Comparison of ENCODE assay signal across 22 mouse cellular contexts in genomic region chr2:74847516-74847915, GRCm38 (mm10). TPM values are rescaled to one million over a fixed set of nuclear protein-coding genes. Genes with fewer than 3 reads are reported as not detected.
DNase-seq lines count a peak whose midpoint lies in the region; ATAC-seq and TF ChIP-seq lines count a peak whose summit lies in the region.
"Had no signal": no experiment of that assay in that cellular context is flagged by ENCODE, and none has a peak within 500 bp of the region (broad histone marks: within the 10 kb centered on the region; RNA-seq: fewer than 3 reads in every experiment).

No protein-coding gene starts in this region.

- H3K4me3 ChIP-seq in ES-E14 (ENCODE audit: insufficient read depth in 1 of 2, low read depth in 1 of 2, low read length in 2 of 2, poor library complexity in 1 of 2, severe bottlenecking in 1 of 2): no peak overlapping the region
- H3K4me3 ChIP-seq in hindbrain, embryonic 15.5 days: no peak overlapping the region
- no peak overlapping the region for H3K4me3 ChIP-seq in neural tube, embryonic 11.5 days (ENCODE audit: low read depth, low read length)
- H3K4me3 ChIP-seq: embryonic facial prominence, embryonic 15.5 days; gastrocnemius, adult 2 months; heart, embryonic 12.5 days; layer of hippocampus, adult 2 months had no signal

- H3K9ac ChIP-seq in ES-E14 (ENCODE audit: insufficient read depth, low read depth, low read length, poor library complexity, severe bottlenecking): no peak overlapping the region
- H3K9ac ChIP-seq in hindbrain, embryonic 15.5 days: no peak overlapping the region
- H3K9ac ChIP-seq in neural tube, embryonic 11.5 days (ENCODE audit: low read length): no peak overlapping the region
- H3K9ac ChIP-seq: embryonic facial prominence, embryonic 15.5 days; heart, embryonic 12.5 days had no signal

- no peak overlapping the region for H3K4me2 ChIP-seq in hindbrain, embryonic 15.5 days
- no peak overlapping the region for H3K4me2 ChIP-seq in neural tube, embryonic 11.5 days (ENCODE audit: low read depth)
- H3K4me2 ChIP-seq: embryonic facial prominence, embryonic 15.5 days; heart, embryonic 12.5 days had no signal

- no peak for ATAC-seq in hindbrain, embryonic 15.5 days (ENCODE audit: low FRiP score, low read depth)
- peak; percentile 45; the same call in 1 of the 2 replicates for ATAC-seq in neural tube, embryonic 11.5 days (ENCODE audit: insufficient read depth, low FRiP score, low TSS enrichment)
- ATAC-seq: inflammation-experienced regulatory T-cells, adult 6 months; midbrain, embryonic 16.5 days had no signal

- H3K36me3 ChIP-seq in ES-E14 (ENCODE audit: control insufficient read depth, insufficient read depth, low read length, poor library complexity, severe bottlenecking): no peaks in the 10 kb centered on the region
- H3K36me3 ChIP-seq in hindbrain, embryonic 15.5 days: no peaks in the 10 kb centered on the region
- H3K36me3 ChIP-seq in neural tube, embryonic 11.5 days (ENCODE audit: control insufficient read depth, insufficient read depth, low read length): no peaks in the 10 kb centered on the region
- H3K36me3 ChIP-seq: embryonic facial prominence, embryonic 15.5 days; heart, embryonic 12.5 days had no signal

- H3K27me3 ChIP-seq in hindbrain, embryonic 15.5 days: no peaks in the 10 kb centered on the region
- no peaks in the 10 kb centered on the region for H3K27me3 ChIP-seq in neural tube, embryonic 11.5 days (ENCODE audit: control insufficient read depth, insufficient read depth, low read length)
- H3K27me3 ChIP-seq: embryonic facial prominence, embryonic 15.5 days; heart, embryonic 12.5 days had no signal

- 58% methylated on average over 2 of the region's 2 CpGs for WGBS in hindbrain, embryonic 15.5 days
- 26% methylated on average over 2 of the region's 2 CpGs for WGBS in neural tube, embryonic 11.5 days

- no peak overlapping the region for H3K27ac ChIP-seq in ES-E14 (ENCODE audit: insufficient read depth, low read depth, low read length, poor library complexity, severe bottlenecking)
- 0 out of 2 replicates have a peak overlapping the region, but pooled peaks have one; percentile 30 for H3K27ac ChIP-seq in hindbrain, embryonic 15.5 days (replicated peaks)
- H3K27ac ChIP-seq in neural tube, embryonic 11.5 days (ENCODE audit: low read depth, low read length): no peak overlapping the region
- H3K27ac ChIP-seq: embryonic facial prominence, embryonic 15.5 days; gastrocnemius, adult 2 months; layer of hippocampus, adult 2 months had no signal

- in situ Hi-C loops in ES-E14 (cut with MboI; ENCODE audit: low sequenced_read_pairs in 2 of 2, unreplicated experiment in 2 of 2): no loop called here

- no peaks in the 10 kb centered on the region for H3K9me3 ChIP-seq in ES-E14 (ENCODE audit: control insufficient read depth, insufficient read depth, low read depth, low read length)
- H3K9me3 ChIP-seq in hindbrain, embryonic 15.5 days: no peaks in the 10 kb centered on the region
- H3K9me3 ChIP-seq in neural tube, embryonic 11.5 days (ENCODE audit: control insufficient read depth, low read length): no peaks in the 10 kb centered on the region
- H3K9me3 ChIP-seq: embryonic facial prominence, embryonic 15.5 days; heart, embryonic 12.5 days had no signal

- H3K4me1 ChIP-seq in ES-E14 (ENCODE audit: control insufficient read depth in 2 of 2, insufficient read depth in 2 of 2, low read length in 2 of 2, poor library complexity in 1 of 2): no peaks in the 10 kb centered on the region
- H3K4me1 ChIP-seq in hindbrain, embryonic 15.5 days (replicated peaks): peaks cover 4% of the 10 kb centered on the region; the same call in 1 of the 2 replicates
- H3K4me1 ChIP-seq in neural tube, embryonic 11.5 days (ENCODE audit: control insufficient read depth, insufficient read depth, low read length): no peaks in the 10 kb centered on the region
- H3K4me1 ChIP-seq: heart, embryonic 12.5 days had no signal

- DNase-seq in embryo, embryonic 10 days (ENCODE audit: low spot score): peak; percentile 46
- DNase-seq in embryo, embryonic 9.5 days (ENCODE audit: extremely low spot score): no peak
- no peak for DNase-seq in ES-E14 (ENCODE audit: low read depth, low spot score)
- peak; percentile 43 for DNase-seq in neural tube, embryonic 11.5 days (ENCODE audit: low spot score)
- DNase-seq in adrenal gland, adult 8-10 months: no peak
- DNase-seq in layer of hippocampus, postnatal 14 days (ENCODE audit: low spot score in 2 of 2): no peak
- DNase-seq in cerebellum, adult 18-20 months: no peak
- DNase-seq: cerebellum, adult 9-10 months; gastrocnemius, adult 2 months; heart, adult 11 months; heart, postnatal 14 days; kidney, adult 2 months; kidney, postnatal 10 days; left cerebral cortex, postnatal 4 days; lung, adult 2 months; right cerebral cortex, postnatal 25 days had no signal

TF ChIP-seq in ES-E14, 5 proteins besides CTCF, POLR2A, EP300 and RAD21:
- TF ChIP-seq HCFC1 (IDR thresholded peaks at IDR 0.05; ENCODE audit: borderline replicate concordance, insufficient read depth, low read length) (no peak), CHD2 (IDR thresholded peaks at IDR 0.05; ENCODE audit: low read depth, low read length) (no peak), ZC3H11A (IDR thresholded peaks at IDR 0.05; ENCODE audit: borderline replicate concordance, low read depth, low read length) (no peak), MAFK (IDR thresholded peaks at IDR 0.05; ENCODE audit: insufficient read depth, low read depth, low read length) (0 out of 2 replicates have a peak, but pooled peaks have one; percentile 4), ZNF384 (IDR thresholded peaks at IDR 0.05; ENCODE audit: low read depth, low read length) (no peak)

RNA-seq across cellular contexts. Expression of gene Mtx2, which starts 21.9 kb away (rescaled TPM):
- 31.2 and 35.7 TPM in 2 replicates for total RNA-seq in ES-E14 (2012; rRNA removed)
- polyA plus RNA-seq in hindbrain, embryonic 15.5 days (2015; fragmentation: Nextera tagmentation; extraction: Ambion mirVana): 152 and 165 TPM in 2 replicates
- 163 and 168 TPM in 2 replicates for polyA plus RNA-seq in neural tube, embryonic 11.5 days (2014; fragmentation: Nextera tagmentation; extraction: Ambion mirVana)
- total RNA-seq in adrenal gland, adult 8-10 months (2022): 10 to 100 TPM; 55.4 to 98.2 (median 75.5) TPM
- total RNA-seq in layer of hippocampus, postnatal 14 days (2021): 10 to 100 TPM; 46.0 to 50.2 TPM

Comparison
In these comparisons a context has a peak if more than half of its experiments do, and no peak if none do; other contexts are left out.
1. DNase-seq: peak in embryo, embryonic 10 days (single experiment) and neural tube, embryonic 11.5 days (single experiment); none in embryo, embryonic 9.5 days (single experiment), ES-E14 (single experiment), adrenal gland, adult 8-10 months (single experiment), layer of hippocampus, postnatal 14 days (0 of 2) and cerebellum, adult 18-20 months (0 of 2).